Mouse (Mus musculus) stomach, adult 2 months (tissue): Measurements from ENCODE around the gene Ankk1. TPM values are rescaled to one million over a fixed set of nuclear protein-coding genes. Genes with fewer than 3 reads are reported as not detected.

Source experiments
- polyA plus RNA-seq: library from polyadenylated mRNA; depleted of rRNA; stranded (reverse); fragments of >200 nt; gene quantifications from 2 replicates; pipeline ENCODE4 v1.2.3, GENCODE M21; 2012; rRNA removed

Gene Ankk1
- polyA plus RNA-seq: 0.24 and 0.30 TPM in 2 replicates

GRCm38 (mm10) chr9:49426921-49427320 is at the start of gene Ankk1:
Ankk1 (minus strand) TSS chr9:49427021.

Other genes with a start within 250 kb of the Ankk1 start
- not detected in 2 replicates for gene Gm4894, start 176.5 kb downstream of the Ankk1 start, polyA plus RNA-seq
- 0.06 TPM in 1 of 2 replicates, not detected in the other for gene Drd2, start 86.4 kb downstream of the Ankk1 start, polyA plus RNA-seq
- 0.26 and 0.30 TPM in 2 replicates for gene Ttc12, start 59.2 kb upstream of the Ankk1 start, polyA plus RNA-seq